Mouse (Mus musculus): ENCODE measurements around the gene Boc. TPM values are rescaled to one million over a fixed set of nuclear protein-coding genes. Genes with fewer than 3 reads are reported as not detected.
A peak's percentile ranks its signal among the peaks of the same experiment; 100 is the strongest.

The Boc gene
- polyA plus RNA-seq, 1 experiment from 2014 or later: 37.5 TPM

DNA sequence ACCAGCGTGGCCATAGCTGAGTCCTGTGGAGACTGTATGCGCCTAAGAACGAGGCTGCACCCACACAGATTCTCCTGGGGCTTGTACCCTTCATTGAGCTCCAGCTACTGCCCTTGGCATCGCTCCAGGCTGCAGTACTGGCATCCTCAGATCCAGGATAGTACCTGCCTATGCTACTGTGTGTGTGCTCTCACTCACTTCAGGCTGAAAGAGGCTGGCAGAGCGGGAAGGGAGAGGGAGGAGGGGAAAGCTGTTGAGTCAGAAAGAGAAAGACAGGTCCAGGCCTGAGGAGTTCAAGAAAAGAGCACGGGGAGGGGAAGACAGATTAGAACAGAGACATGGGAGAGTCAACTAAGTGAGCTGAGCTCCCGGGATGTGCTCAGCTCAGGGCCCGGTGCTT, 25.2 kb downstream of the Boc start:
- 52% methylated on average over 8 of the region's 8 CpGs for WGBS
- Histone ChIP-seq H3K9me3 (replicated peaks) (no peaks in the 10 kb centered on the region), H3K4me3 (no peak overlapping the region), H3K27me3 (no peaks in the 10 kb centered on the region), H3K36me3 (peaks cover 5% of the 10 kb centered on the region; the same call in 1 of the 2 replicates), H3K4me2 (replicated peaks) (peak overlapping the region; percentile 27; the same call in 1 of the 2 replicates), H3K4me1 (peaks cover 86% of the 10 kb centered on the region), H3K9ac (no peak overlapping the region), H3K27ac (peak overlapping the region; percentile 72)
- ATAC-seq (ENCODE audit: low FRiP score): no peak

DNA sequence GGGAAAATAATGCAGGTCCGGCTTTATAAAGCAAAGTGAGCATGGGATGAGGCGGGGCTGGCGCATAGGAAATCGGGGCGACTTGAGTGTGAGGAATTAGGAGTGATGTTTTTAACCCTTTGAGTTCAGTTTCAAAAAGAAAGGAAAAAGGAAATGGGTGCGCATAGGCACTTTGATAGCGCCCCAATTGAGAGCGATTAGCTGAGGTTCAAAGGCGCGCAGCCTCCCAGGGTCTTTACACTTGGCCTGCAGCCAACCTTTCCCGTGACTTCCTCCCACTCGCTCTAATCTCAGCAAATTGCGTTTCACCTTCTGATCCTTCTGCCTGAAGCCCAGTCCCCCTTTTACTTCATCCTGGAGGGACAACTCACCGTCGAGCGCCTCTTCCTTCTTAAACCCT, 25.8 kb downstream of the Boc start:
- Histone ChIP-seq H3K36me3 (peaks cover 5% of the 10 kb centered on the region; the same call in 1 of the 2 replicates), H3K9ac (no peak overlapping the region), H3K4me2 (replicated peaks) (no peak overlapping the region; the same call in 1 of the 2 replicates), H3K4me1 (peaks cover 85% of the 10 kb centered on the region), H3K27ac (peak overlapping the region; percentile 72), H3K9me3 (replicated peaks) (no peaks in the 10 kb centered on the region), H3K4me3 (no peak overlapping the region), H3K27me3 (no peaks in the 10 kb centered on the region)
- no peak for ATAC-seq (ENCODE audit: low FRiP score)
- WGBS: 56% methylated on average over 16 of the region's 16 CpGs

DNA sequence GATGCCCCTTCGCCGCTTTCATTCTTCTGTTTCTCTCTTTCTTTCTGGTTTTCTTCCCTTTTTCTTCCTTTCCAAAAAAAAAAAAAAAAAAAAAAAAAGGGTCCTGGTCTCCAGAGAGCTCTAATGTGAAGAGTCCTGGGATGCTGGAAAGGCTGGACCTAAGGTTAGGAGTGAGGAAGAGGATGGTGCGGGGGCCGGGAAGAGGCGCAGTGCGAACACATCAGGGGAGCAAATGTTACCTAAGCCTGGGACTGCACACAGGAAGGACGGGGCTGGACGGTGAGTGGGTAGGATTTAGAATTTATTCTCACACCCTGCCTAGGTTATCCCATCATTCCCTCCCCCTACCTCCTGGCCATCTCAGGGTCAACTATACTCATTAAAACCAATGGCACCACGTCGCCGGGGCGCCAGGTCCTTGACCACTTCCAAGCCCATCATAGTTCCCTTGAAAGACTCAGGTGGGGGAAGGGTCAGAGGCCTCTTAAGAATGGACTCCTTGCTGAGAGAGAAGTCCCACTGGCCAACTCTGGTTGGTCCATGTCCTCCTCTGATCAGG, 27.4 kb downstream of the Boc start:
- Histone ChIP-seq H3K9ac (peak overlapping the region; percentile 39; the same call in 1 of the 2 replicates), H3K27me3 (no peaks in the 10 kb centered on the region), H3K4me1 (peaks cover 86% of the 10 kb centered on the region), H3K9me3 (replicated peaks) (no peaks in the 10 kb centered on the region), H3K4me2 (replicated peaks) (peak overlapping the region; percentile 47), H3K27ac (peak overlapping the region; percentile 91), H3K4me3 (peak overlapping the region; percentile 22), H3K36me3 (peaks cover 5% of the 10 kb centered on the region; the same call in 1 of the 2 replicates)
- 5% methylated on average over 12 of the region's 12 CpGs for WGBS
- ATAC-seq (ENCODE audit: low FRiP score): peak; percentile 42

GRCm38 (mm10) chr16:44530829-44531228, 27.9 kb downstream of the Boc start:
- H3K9ac ChIP-seq: peak overlapping the region; percentile 39; the same call in 1 of the 2 replicates
- H3K27me3 ChIP-seq: no peaks in the 10 kb centered on the region
- peak overlapping the region; percentile 91 for H3K27ac ChIP-seq
- H3K4me1 ChIP-seq: peaks cover 85% of the 10 kb centered on the region
- H3K36me3 ChIP-seq: peaks cover 5% of the 10 kb centered on the region; the same call in 1 of the 2 replicates
- H3K4me3 ChIP-seq: peak overlapping the region; percentile 22
- WGBS: 2% methylated on average over 7 of the region's 7 CpGs
- ATAC-seq (ENCODE audit: low FRiP score): peak; percentile 95
- peak overlapping the region; percentile 47 for H3K4me2 ChIP-seq (replicated peaks)
- no peaks in the 10 kb centered on the region for H3K9me3 ChIP-seq (replicated peaks)

GRCm38 (mm10) chr16:44530191-44530590, 28.5 kb downstream of the Boc start:
- peak overlapping the region; percentile 39; the same call in 1 of the 2 replicates for H3K9ac ChIP-seq
- 7% methylated on average over 9 of the region's 9 CpGs for WGBS
- peak overlapping the region; percentile 91 for H3K27ac ChIP-seq
- H3K4me1 ChIP-seq: peaks cover 80% of the 10 kb centered on the region
- H3K27me3 ChIP-seq: no peaks in the 10 kb centered on the region
- H3K9me3 ChIP-seq (replicated peaks): no peaks in the 10 kb centered on the region
- H3K4me2 ChIP-seq (replicated peaks): peak overlapping the region; percentile 47
- ATAC-seq (ENCODE audit: low FRiP score): peak; percentile 44
- H3K4me3 ChIP-seq: peak overlapping the region; percentile 22; the same call in 1 of the 2 replicates
- peaks cover 5% of the 10 kb centered on the region; the same call in 1 of the 2 replicates for H3K36me3 ChIP-seq

DNA sequence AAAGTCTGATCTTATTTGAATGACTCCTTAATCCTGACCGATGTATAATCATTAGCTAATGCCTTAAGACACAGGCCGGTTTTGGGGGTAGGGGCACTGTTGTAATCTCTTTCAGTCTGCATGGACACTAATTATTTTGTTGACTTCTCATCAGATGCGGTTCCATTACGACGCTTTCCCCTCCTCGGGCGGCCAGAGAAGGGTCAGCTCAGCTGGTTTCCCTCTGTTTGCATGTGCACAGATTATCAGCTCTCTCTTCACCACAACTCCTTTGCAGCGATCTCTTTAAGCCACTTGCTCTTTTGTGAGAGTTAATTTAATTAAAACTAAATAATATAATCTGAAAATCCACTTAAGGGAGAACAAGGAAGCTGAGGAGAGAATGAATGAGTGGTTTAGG, 29.0 kb downstream of the Boc start:
- H3K4me3 ChIP-seq: no peak overlapping the region
- peak overlapping the region; percentile 47 for H3K4me2 ChIP-seq (replicated peaks)

GRCm38 (mm10) chr16:44528955-44529354, 29.7 kb downstream of the Boc start:
- Histone ChIP-seq H3K27ac (peak overlapping the region; percentile 91), H3K36me3 (peaks cover 5% of the 10 kb centered on the region; the same call in 1 of the 2 replicates), H3K4me3 (no peak overlapping the region), H3K9ac (no peak overlapping the region), H3K27me3 (no peaks in the 10 kb centered on the region), H3K4me1 (peaks cover 69% of the 10 kb centered on the region), H3K9me3 (replicated peaks) (no peaks in the 10 kb centered on the region), H3K4me2 (replicated peaks) (no peak overlapping the region; the same call in 1 of the 2 replicates)
- ATAC-seq (ENCODE audit: low FRiP score): no peak
- 86% methylated on average over 7 of the region's 7 CpGs for WGBS

More for the DNA sequence above, 29.0 kb downstream of the Boc start:
- H3K27ac ChIP-seq: peak overlapping the region; percentile 91
- H3K36me3 ChIP-seq: peaks cover 5% of the 10 kb centered on the region; the same call in 1 of the 2 replicates
- H3K27me3 ChIP-seq: no peaks in the 10 kb centered on the region
- H3K9me3 ChIP-seq (replicated peaks): no peaks in the 10 kb centered on the region
- peaks cover 77% of the 10 kb centered on the region for H3K4me1 ChIP-seq
- 0 out of 2 replicates have a peak overlapping the region, but pooled peaks have one; percentile 39 for H3K9ac ChIP-seq
- no peak for ATAC-seq (ENCODE audit: low FRiP score)
- 22% methylated on average over 8 of the region's 8 CpGs for WGBS

DNA sequence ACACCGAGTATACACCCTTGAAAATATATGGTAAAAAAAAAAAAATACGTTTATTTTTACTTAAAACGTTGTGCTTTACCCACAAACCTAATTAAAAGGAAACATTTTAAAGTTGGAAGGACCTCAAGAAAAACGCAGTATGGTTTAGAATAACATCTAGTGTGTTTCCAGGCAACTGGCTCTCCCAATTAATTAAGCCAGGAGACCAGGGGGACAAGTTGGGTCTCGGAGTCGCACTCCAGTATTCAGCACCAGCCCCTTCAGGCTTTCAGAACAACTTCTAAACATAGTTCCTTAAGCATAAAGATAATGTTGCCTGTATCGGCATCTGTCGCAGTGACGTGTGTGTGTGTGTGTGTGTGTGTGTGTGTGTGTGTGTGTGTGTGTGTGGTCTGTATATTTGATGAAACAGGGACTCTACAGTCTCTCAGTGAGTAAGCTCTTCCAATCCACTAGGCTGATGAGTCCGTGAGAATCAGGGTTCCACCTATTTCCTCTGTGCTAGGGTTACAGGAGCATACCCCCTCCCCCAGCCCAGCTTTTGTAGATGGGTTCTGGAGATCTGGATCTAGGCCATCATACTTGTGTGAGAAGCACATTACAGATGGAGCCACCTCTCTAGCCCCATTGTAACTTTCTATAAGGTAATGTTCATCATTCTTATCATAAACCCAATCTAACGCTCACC, 31.3 kb downstream of the Boc start:
- WGBS: 42% methylated on average over 11 of the region's 11 CpGs
- Histone ChIP-seq H3K4me2 (replicated peaks) (no peak overlapping the region; the same call in 1 of the 2 replicates), H3K4me1 (peaks cover 55% of the 10 kb centered on the region), H3K27ac (peak overlapping the region; percentile 35; the same call in 1 of the 2 replicates), H3K9ac (peak overlapping the region; percentile 3; the same call in 1 of the 2 replicates), H3K36me3 (peaks cover 3% of the 10 kb centered on the region; the same call in 1 of the 2 replicates), H3K4me3 (no peak overlapping the region), H3K9me3 (replicated peaks) (no peaks in the 10 kb centered on the region), H3K27me3 (no peaks in the 10 kb centered on the region)
- ATAC-seq (ENCODE audit: low FRiP score): no peak

GRCm38 (mm10) chr16:44526689-44527088, 32.0 kb downstream of the Boc start:
- no peak for ATAC-seq (ENCODE audit: low FRiP score)

DNA sequence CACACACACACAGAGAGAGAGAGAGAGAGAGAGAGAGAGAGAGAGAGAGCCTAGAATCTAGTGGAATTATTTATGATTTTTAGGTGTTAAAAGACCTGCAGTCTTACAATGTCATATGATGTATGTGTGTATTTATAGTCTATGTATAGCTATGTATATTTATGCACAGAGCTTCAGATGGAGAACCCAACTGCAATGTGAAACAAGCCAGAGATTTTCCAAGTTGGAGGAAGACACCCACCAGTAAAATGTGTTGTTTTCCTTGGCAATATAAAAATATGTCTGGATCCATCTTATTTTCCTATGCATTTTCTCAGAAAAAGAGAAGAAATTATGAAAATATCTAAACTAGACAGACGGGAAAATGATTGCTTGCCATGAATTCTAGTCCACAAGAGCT, 32.7 kb downstream of the Boc start:
- H3K4me3 ChIP-seq: no peak overlapping the region
- no peak for ATAC-seq (ENCODE audit: low FRiP score)
- H3K9me3 ChIP-seq (replicated peaks): no peaks in the 10 kb centered on the region
- H3K9ac ChIP-seq: no peak overlapping the region
- 0 out of 2 replicates have a peak overlapping the region, but pooled peaks have one; percentile 77 for H3K27ac ChIP-seq
- WGBS: 83% methylated on average over 1 of the region's 1 CpGs
- H3K4me2 ChIP-seq (replicated peaks): no peak overlapping the region
- peaks cover 5% of the 10 kb centered on the region for H3K36me3 ChIP-seq
- H3K27me3 ChIP-seq: no peaks in the 10 kb centered on the region
- H3K4me1 ChIP-seq: peaks cover 46% of the 10 kb centered on the region

More at GRCm38 (mm10) chr16:44526689-44527088, 32.0 kb downstream of the Boc start:
- Histone ChIP-seq H3K9me3 (replicated peaks) (no peaks in the 10 kb centered on the region), H3K4me3 (no peak overlapping the region), H3K27ac (peak overlapping the region; percentile 77), H3K36me3 (no peaks in the 10 kb centered on the region), H3K4me1 (peaks cover 51% of the 10 kb centered on the region), H3K27me3 (no peaks in the 10 kb centered on the region), H3K4me2 (replicated peaks) (peak overlapping the region; percentile 26), H3K9ac (peak overlapping the region; percentile 20; the same call in 1 of the 2 replicates)
- 6% methylated on average over 12 of the region's 12 CpGs for WGBS

GRCm38 (mm10) chr16:44523595-44523994, 35.1 kb downstream of the Boc start:
- ATAC-seq (ENCODE audit: low FRiP score): no peak
- Histone ChIP-seq H3K4me1 (peaks cover 25% of the 10 kb centered on the region), H3K9ac (no peak overlapping the region), H3K36me3 (peaks cover 27% of the 10 kb centered on the region), H3K4me2 (replicated peaks) (no peak overlapping the region), H3K27ac (no peak overlapping the region), H3K9me3 (replicated peaks) (no peaks in the 10 kb centered on the region), H3K4me3 (no peak overlapping the region), H3K27me3 (no peaks in the 10 kb centered on the region)
- 67% methylated on average over 7 of the region's 7 CpGs for WGBS

DNA sequence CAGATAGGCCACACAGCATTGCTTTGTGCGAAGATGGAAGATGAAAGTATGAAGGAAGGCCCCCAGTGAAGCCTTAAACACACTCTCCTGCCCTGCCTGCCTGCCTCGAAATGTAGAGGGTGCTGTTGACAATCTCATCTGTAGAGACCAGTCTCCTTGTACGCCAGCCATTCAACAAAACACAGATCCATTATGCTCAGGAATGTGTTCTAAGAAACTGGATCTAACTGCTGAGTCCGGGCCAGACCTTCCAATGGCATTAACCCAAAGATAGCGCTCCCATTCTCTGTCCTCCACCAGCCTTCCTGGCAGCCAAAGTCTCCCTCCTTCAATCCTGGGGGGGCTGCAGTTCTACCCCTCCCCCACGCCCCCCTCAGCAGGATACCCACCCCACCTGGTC, 42.2 kb downstream of the Boc start:
- ATAC-seq (ENCODE audit: low FRiP score): no peak
- peaks cover 50% of the 10 kb centered on the region for H3K36me3 ChIP-seq
- no peak overlapping the region for H3K9ac ChIP-seq
- 65% methylated on average over 6 of the region's 6 CpGs for WGBS
- no peaks in the 10 kb centered on the region for H3K27me3 ChIP-seq
- no peaks in the 10 kb centered on the region for H3K4me1 ChIP-seq
- no peak overlapping the region for H3K4me2 ChIP-seq (replicated peaks)
- no peak overlapping the region for H3K27ac ChIP-seq
- no peak overlapping the region for H3K4me3 ChIP-seq
- no peaks in the 10 kb centered on the region for H3K9me3 ChIP-seq (replicated peaks)
